Mouse (Mus musculus) liver, embryonic 14.5 days (tissue): ENCODE measurements around the gene Top2a.

Source experiments
- CTCF ChIP-seq: IDR thresholded peaks from 2 replicates; pipeline ENCODE4 v1.5.1; 2016; ENCODE audit warnings: antibody characterized with exemption, low read depth, control low read depth
- EP300 ChIP-seq: IDR thresholded peaks from 2 replicates; pipeline ENCODE4 v1.6.1; 2016; ENCODE audit warnings: antibody characterized with exemption, low read depth

- no peak for TF ChIP-seq CTCF
- no peak for TF ChIP-seq EP300
Observed at GRCm38 (mm10) chr11:98999243-98999642, 24.7 kb downstream of the Top2a start.
